Mouse (Mus musculus) MEL (cell line): ENCODE data around the gene Tmem41a. TPM values are rescaled to one million over a fixed set of nuclear protein-coding genes. Genes with fewer than 3 reads are reported as not detected.
"Not testable (repeated sequence)": the region's sequence is repeated elsewhere in the genome, so short reads cannot be mapped to it uniquely, and the experiment has no call there.

ENCODE experiments used
- DNase-seq: peaks from one replicate; pipeline ENCODE4 v3.0.0; 2011; ENCODE audit warnings: low read depth, low spot score
- H3K27ac ChIP-seq: 2 replicates; pipeline ENCODE4 v1.5.1; 2012; ENCODE audit warnings: low read depth, mild to moderate bottlenecking, control low read depth, low read length, moderate library complexity; ENCODE audit not compliant: control insufficient read depth
- H3K27me3 ChIP-seq, 2 experiments: fragments of 150-350 bp in 1 of 2; sonication (generic) in 1 of 2; 2 replicates each; pipeline ENCODE4 v1.6.1; 2012; ENCODE audit warnings: low read length in 2 of 2, mild to moderate bottlenecking in 2 of 2, improper control_type of control experiment in 1 of 2, moderate library complexity in 1 of 2; ENCODE audit not compliant: insufficient read depth in 2 of 2, control insufficient read depth in 1 of 2
- H3K36me3 ChIP-seq, 2 experiments: 2 replicates each; pipeline ENCODE4 v1.6.1; 2012 to 2014; ENCODE audit warnings: low read length in 2 of 2, improper control_type of control experiment in 1 of 2, inconsistent platforms in 1 of 2, mild to moderate bottlenecking in 1 of 2; ENCODE audit not compliant: insufficient read depth in 2 of 2, control insufficient read depth in 1 of 2
- H3K4me1 ChIP-seq, 2 experiments: fragments of 150-350 bp in 1 of 2; sonication (generic) in 1 of 2; 2 replicates each; pipeline ENCODE4 v1.6.1; 2012; ENCODE audit warnings: low read length in 2 of 2, improper control_type of control experiment in 1 of 2, mild to moderate bottlenecking in 1 of 2; ENCODE audit not compliant: insufficient read depth in 2 of 2, control insufficient read depth in 1 of 2
- H3K4me3 ChIP-seq, 2 experiments: fragments of 150-350 bp in 1 of 2; sonication (generic) in 1 of 2; 2 replicates each; pipeline ENCODE4 v1.5.1; 2012; ENCODE audit warnings: low read depth in 2 of 2, low read length in 2 of 2, mild to moderate bottlenecking in 2 of 2, moderate library complexity in 2 of 2, control low read depth in 1 of 2, improper control_type of control experiment in 1 of 2; ENCODE audit not compliant: control insufficient read depth in 1 of 2, insufficient read depth in 1 of 2
- H3K79me2 ChIP-seq: 2 replicates; pipeline ENCODE4 v1.6.1; 2012; ENCODE audit warnings: mild to moderate bottlenecking, low read length, moderate library complexity; ENCODE audit not compliant: control insufficient read depth, poor library complexity, insufficient read depth
- H3K9ac ChIP-seq: 2 replicates; pipeline ENCODE4 v1.6.1; 2012; ENCODE audit warnings: low read depth, mild to moderate bottlenecking, control low read depth, low read length, moderate library complexity; ENCODE audit not compliant: control insufficient read depth, poor library complexity, severe bottlenecking
- H3K9me3 ChIP-seq: fragments of 150-350 bp; sonication (generic); replicated peaks from 2 replicates; pipeline ENCODE4 v1.6.1; 2012; ENCODE audit warnings: mild to moderate bottlenecking, low read length, improper control_type of control experiment, moderate library complexity; ENCODE audit not compliant: insufficient read depth
- CHD2 ChIP-seq: IDR thresholded peaks from 2 replicates; pipeline ENCODE4 v1.6.1; 2011; ENCODE audit warnings: low read length, improper control_type of control experiment
- ETS1 ChIP-seq: IDR thresholded peaks from 2 replicates; pipeline ENCODE4 v1.6.1; 2012; ENCODE audit warnings: low read depth, mild to moderate bottlenecking, inconsistent platforms, low read length, improper control_type of control experiment, moderate library complexity
- KAT2A ChIP-seq: conservative IDR thresholded peaks from 2 replicates; pipeline ENCODE4 v1.6.1; 2012; ENCODE audit warnings: low read depth, low read length, improper control_type of control experiment, inconsistent platforms
- MAFK ChIP-seq: IDR thresholded peaks from 2 replicates; pipeline ENCODE4 v1.6.1; 2011; ENCODE audit warnings: low read depth, mild to moderate bottlenecking, low read length, improper control_type of control experiment, borderline replicate concordance
- MEF2A ChIP-seq: IDR thresholded peaks from 2 replicates; pipeline ENCODE4 v1.6.1; 2014; ENCODE audit warnings: low read depth, mild to moderate bottlenecking, inconsistent platforms, low read length, improper control_type of control experiment; ENCODE audit not compliant: poor library complexity, insufficient replicate concordance, severe bottlenecking; ENCODE audit errors: extremely low read depth
- MXI1 ChIP-seq: IDR thresholded peaks from 2 replicates; pipeline ENCODE4 v1.6.1; 2011; ENCODE audit warnings: mild to moderate bottlenecking, low read depth, low read length, improper control_type of control experiment
- NELFE ChIP-seq: IDR thresholded peaks from 2 replicates; pipeline ENCODE4 v1.6.1; 2011; ENCODE audit warnings: low read depth, low read length, improper control_type of control experiment
- POLR2A ChIP-seq, 2 experiments: IDR thresholded peaks; 2 replicates each; pipeline ENCODE4 v1.6.1; 2011 to 2012; ENCODE audit warnings: low read length in 2 of 2, mild to moderate bottlenecking in 2 of 2, control low read depth in 1 of 2, improper control_type of control experiment in 1 of 2, low read depth in 1 of 2, moderate library complexity in 1 of 2; ENCODE audit not compliant: control insufficient read depth in 1 of 2, insufficient read depth in 1 of 2, poor library complexity in 1 of 2
- POLR2AphosphoS2 ChIP-seq: IDR thresholded peaks from 2 replicates; pipeline ENCODE4 v1.6.1; 2011; ENCODE audit warnings: low read length, improper control_type of control experiment
- RAD21 ChIP-seq: IDR thresholded peaks from 2 replicates; pipeline ENCODE4 v1.6.1; 2011; ENCODE audit warnings: mild to moderate bottlenecking, low read depth, low read length, improper control_type of control experiment
- UBTF ChIP-seq: IDR thresholded peaks from 2 replicates; pipeline ENCODE4 v1.6.1; 2012; ENCODE audit warnings: low read depth, mild to moderate bottlenecking, inconsistent platforms, low read length, improper control_type of control experiment, moderate library complexity, borderline replicate concordance; ENCODE audit not compliant: insufficient read depth
- USF1 ChIP-seq: IDR thresholded peaks from 2 replicates; pipeline ENCODE4 v1.6.1; 2014; ENCODE audit warnings: low read depth, mild to moderate bottlenecking, inconsistent platforms, low read length, improper control_type of control experiment, moderate library complexity
- polyA plus RNA-seq, 2 experiments: library from polyadenylated mRNA; stranded (reverse) in 1 of 2; unstranded in 1 of 2; fragments of >175 nt in 1 of 2; fragments of >200 nt in 1 of 2; gene quantifications; 2 replicates each; pipeline versions ENCODE4 v1.2.1 to v1.2.4; 2012; ENCODE audit warnings: low replicate concordance in 2 of 2, low read depth in 1 of 2; ENCODE audit not compliant: insufficient read length in 2 of 2, insufficient read depth in 1 of 2, missing spikeins in 1 of 2
- total RNA-seq: library from RNA; depleted of rRNA; stranded (reverse); fragments of 300-350 nt; gene quantifications from 2 replicates; pipeline ENCODE4 v1.2.3, GENCODE M21; 2012

Gene Tmem41a
- total and polyA plus RNA-seq, 3 experiments, result 32.9 to 50.3 TPM; not detected in 1

DNA sequence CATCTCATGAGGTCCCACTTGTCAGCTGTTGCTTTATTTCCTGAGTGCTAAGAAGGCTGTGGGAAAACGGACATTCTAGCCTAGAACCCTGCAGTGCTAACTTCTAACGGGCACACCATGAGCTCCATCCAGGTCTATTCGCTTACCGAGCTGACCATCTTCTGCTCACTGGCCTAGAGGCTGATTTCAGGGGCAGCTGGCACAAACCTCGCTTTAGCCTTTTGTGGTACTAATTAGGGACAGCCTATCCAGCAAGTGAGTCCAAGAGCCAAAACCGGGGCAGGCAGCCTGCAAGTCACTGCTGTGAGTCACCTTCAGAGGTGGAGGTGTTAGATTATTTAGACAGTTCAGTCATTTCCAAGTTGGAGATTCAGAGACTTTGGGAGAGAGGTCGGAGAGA, 30.7 kb downstream of the Tmem41a start:
- Histone ChIP-seq H3K79me2 (no peaks in the 10 kb centered on the region), H3K9me3 (no peaks in the 10 kb centered on the region), H3K36me3 (no peaks in the 10 kb centered on the region), H3K4me1 (peaks cover 0 to 4% of the 10 kb centered on the region in 2 experiments; a peak in 2 of 4 replicates), H3K27me3 (no peaks in the 10 kb centered on the region), H3K4me3 (no peak overlapping the region), H3K9ac (no peak overlapping the region), H3K27ac (no peak overlapping the region)
- no peak for DNase-seq
- TF ChIP-seq KAT2A (no peak), MXI1 (no peak), ETS1 (no peak), CHD2 (no peak), UBTF (no peak), NELFE (no peak), POLR2A (IDR thresholded peaks at IDR 0.05; ENCODE audit: control insufficient read depth in 1 of 2, insufficient read depth in 1 of 2, low read depth in 1 of 2, low read length in 2 of 2, poor library complexity in 1 of 2) (no peak)

- H3K27ac ChIP-seq, result no peak overlapping the region
- peaks cover 0 to 4% of the 10 kb centered on the region in 2 experiments; a peak in 2 of 4 replicates for H3K4me1 ChIP-seq
- TF ChIP-seq RAD21 (no peak), USF1 (peak; percentile 66), MAFK (no peak), POLR2AphosphoS2 (no peak), MEF2A (peak; percentile 78; the same call in 1 of the 2 replicates)
- no peaks in the 10 kb centered on the region for H3K9me3 ChIP-seq
- H3K36me3 ChIP-seq, result no peaks in the 10 kb centered on the region
- DNase-seq, result peak; percentile 58
- H3K9ac ChIP-seq, result no peak overlapping the region
- H3K27me3 ChIP-seq, result no peaks in the 10 kb centered on the region
- H3K79me2 ChIP-seq, result no peaks in the 10 kb centered on the region
- no peak overlapping the region for H3K4me3 ChIP-seq
Observed at GRCm38 (mm10) chr16:21913347-21913746, 34.0 kb downstream of the Tmem41a start.

- not testable (repeated sequence) for H3K36me3 ChIP-seq
Observed at GRCm38 (mm10) chr16:21908906-21909305, 38.4 kb downstream of the Tmem41a start.

More at GRCm38 (mm10) chr16:21908906-21909305, 38.4 kb downstream of the Tmem41a start:
- not testable (repeated sequence) for H3K27me3 ChIP-seq, H3K79me2 ChIP-seq, DNase-seq, H3K9me3 ChIP-seq, H3K4me3 ChIP-seq, H3K27ac ChIP-seq, H3K4me1 ChIP-seq, H3K9ac ChIP-seq
